Mouse (Mus musculus) T-helper 2 cell (primary cell): ENCODE results near the gene Arhgap4.

Experiments used
- in situ Hi-C: fragments of 300-600 bp; cut with MboI, MseI; formaldehyde crosslinking; loops from one replicate; pipeline ENCODE4 v1.15.1; 2025; ENCODE audit warnings: high pct_unique_total_duplicates

The Arhgap4 gene

DNA sequence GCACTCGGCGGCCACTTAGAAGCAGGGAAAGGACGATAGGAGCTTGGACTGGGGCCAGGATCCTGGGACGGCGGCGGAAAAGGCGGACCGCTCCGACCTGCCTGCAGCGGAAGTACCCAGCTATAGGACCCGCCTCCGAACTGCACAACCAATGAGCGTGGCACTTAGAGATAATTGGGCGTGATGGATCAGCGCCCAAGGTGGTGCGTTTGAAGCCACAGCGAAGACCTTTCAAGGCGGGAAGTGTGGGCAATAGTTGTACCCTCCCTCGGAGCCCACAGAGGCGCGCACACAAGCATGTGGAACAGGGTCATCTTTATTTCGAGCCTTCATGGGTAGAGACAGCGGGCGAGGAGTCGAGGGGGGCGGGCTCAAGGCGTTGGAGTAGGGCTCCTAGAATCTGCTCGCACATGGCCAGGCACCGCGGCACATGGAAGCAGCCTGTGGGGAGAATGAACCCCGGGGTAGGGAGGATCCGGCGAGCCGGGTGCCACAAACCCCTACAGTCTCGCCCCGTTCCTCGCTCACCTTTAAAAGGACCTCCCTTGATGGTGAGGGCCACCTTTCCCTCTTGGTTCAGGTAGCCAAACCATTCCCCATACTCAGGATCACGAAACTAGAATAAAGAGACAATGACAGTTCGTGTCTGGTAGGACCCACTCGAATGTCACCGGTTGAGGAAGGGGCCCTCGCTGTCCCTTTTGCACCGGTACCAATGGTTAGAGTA, at the start of gene Arhgap4, which contains the start of gene Naa10:
TSS of gene Arhgap4 (minus strand) at position 48 of the 727 bp plus-strand sequence.
TSS of gene Naa10 (minus strand) at position 122 of the 727 bp plus-strand sequence.
- in situ Hi-C loops = no loop called here

DNA sequence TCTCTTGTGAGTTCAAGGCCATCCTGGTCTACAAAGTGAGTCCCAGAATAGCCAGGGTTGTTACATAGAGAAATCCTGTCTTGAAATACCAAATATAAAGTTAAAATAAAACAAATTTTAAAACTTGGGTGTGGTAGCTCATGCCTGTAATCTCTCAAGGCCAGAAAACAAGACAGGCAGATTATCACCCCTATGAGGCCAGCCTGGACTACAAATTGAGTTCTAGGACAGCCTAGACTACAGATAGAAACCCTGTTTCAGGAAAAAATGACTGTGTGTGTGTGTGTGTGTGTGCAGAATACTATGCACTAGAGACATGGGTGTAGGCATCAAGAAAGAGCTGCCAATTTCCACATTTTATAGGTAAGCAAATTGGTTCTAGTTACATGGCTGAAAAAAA, 49.1 kb upstream of the Arhgap4 start:
- in situ Hi-C loops = no loop called here

DNA sequence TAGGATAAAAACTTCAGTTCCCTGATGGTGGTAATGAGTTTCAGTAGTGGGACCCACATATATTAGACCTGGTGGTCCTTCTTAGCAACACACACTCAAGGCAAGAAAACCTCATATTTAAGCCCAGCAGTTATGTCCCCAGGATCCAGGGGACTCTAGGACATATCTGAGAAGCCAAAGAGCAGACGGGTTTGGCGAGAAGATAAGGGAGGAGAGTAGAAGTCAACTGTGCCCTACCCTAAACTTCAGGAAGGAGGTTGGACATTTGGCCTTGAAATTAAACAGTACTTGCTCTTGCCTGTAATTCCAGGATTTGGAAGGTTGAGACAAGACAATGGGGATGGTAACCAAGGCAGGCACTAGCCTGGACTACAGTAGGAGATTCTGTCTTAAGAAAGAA, 48.1 kb upstream of the Arhgap4 start:
- in situ Hi-C loops = no loop called here

DNA sequence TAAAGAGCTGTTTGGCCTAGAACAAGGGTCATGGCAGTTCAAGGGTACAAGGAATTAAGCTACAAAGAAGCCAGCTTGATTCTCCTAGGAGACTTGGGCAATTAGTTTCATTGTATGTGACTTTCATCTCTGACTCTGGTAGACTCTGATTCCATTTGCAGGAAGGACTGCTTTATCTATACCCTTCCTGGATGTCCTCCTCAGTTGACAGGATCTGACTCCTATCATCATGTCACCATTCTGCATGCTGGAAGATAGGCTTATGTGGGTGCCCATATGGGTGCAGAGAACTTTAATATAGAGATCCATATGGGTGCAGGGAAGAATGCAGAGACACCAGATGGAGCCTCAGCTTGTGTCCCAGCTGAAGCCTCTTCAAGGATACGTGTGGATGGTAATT, 47.5 kb upstream of the Arhgap4 start:
- in situ Hi-C loops = no loop called here

DNA sequence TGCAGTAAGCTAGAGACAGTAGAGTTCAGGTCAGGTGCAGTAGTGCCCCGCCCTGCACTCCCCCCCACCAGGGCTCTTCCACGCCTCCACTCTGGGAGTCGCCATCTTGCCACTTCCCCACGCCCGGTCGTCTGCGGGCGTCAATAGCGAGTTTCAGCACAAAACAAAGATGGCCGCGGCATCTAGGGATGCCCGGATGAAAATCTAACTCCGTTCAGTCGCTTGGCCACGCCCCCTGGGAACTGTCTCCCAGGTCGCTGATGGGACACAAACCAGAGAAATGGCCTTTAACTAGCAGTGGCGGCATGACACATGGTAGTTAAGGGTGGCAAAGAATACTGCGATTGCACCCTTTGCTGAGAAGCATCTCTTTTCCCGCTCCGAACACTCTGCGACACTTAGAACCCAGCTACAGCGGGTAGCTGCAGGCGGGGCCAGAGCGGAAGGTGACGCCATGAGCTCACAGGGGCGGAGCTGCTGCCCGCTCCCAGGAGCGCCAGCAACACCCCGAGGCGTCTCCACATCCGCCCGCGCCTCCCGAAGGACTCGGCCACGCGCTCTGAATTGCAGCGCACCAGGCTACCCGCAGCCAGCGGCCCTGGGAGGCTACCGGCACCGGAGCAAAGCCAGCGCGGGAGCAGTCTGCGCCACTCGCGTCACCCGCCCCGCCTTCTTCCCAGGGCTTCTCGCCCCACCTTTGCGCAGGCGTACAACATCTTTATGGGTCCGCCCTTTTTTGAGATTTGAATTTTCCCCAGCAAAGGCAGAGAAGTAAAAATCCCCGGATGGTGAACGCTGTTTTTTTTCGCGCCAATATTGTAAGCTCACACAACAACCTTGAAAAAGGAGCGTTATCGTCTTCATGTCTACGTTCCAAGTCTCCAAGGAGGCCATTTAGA, 45.8 kb upstream of the Arhgap4 start:
- in situ Hi-C loops = no loop called here

DNA sequence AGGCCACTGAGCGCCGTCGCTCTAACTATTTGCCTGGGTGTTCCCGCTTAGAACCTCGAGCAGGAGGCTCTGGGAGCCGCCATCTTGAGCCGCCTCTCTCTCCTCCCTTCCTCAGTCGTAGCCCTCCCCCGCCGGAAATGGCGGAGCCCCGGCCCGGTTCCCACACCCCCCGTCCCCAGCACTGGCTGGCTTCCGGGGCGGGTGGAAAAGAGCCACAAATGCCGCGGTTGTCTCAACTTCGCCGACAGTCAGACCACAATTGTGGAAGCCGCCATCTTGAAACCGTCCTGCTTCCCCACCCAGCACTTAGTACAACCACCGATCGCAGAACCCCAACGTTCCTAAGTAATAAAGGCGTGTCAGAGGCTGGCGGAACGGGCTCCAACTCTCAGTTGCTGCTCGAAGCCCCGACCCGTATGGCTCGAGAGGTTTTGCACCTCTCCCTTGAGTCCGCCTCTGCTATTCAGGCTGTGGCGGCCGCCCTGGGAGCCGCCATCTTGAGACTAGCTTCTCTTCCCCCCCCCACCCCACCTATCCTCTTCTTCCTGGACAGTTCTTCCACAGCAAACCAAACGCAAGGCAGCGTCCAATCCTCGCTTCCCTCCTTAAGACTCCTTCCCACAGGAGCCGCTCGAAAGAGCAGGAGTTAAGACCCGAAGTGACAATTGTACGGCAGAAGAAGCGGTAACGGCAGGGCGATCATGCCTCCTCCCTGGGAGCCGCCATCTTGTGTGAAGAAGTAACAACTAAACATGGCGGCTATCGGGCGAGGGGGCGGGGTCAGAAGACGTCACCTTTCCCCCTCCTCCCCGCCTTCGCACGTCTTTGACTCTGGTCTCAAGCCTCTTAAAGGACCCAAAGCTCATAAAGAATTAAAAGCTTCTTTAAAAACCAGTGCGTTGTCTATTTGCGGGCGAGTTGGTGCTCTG, 44.8 kb upstream of the Arhgap4 start, which contains the start of gene Hcfc1:
TSS of gene Hcfc1 (minus strand) at position 110 of the 929 bp plus-strand sequence.
- in situ Hi-C loops = no loop called here

DNA sequence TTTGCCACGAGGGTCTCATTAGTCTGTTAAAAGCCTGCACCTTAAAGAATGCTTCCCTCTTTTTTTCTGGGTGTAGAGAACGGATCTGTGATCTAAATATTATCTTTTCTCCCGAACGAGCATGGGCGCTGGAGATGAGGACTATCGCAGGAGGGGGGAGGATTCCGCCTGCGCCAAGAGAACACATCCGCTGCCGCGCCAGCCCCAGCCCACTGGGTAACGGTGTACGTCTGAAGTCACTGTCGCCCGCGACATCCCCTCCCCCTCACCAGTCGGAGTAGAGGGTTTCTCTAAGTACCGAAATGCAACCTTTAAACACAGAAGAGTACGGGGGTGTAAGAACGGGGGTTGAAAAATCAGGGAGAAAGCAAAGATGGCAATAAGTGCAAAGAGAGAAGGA, 43.6 kb upstream of the Arhgap4 start:
- in situ Hi-C loops = no loop called here

DNA sequence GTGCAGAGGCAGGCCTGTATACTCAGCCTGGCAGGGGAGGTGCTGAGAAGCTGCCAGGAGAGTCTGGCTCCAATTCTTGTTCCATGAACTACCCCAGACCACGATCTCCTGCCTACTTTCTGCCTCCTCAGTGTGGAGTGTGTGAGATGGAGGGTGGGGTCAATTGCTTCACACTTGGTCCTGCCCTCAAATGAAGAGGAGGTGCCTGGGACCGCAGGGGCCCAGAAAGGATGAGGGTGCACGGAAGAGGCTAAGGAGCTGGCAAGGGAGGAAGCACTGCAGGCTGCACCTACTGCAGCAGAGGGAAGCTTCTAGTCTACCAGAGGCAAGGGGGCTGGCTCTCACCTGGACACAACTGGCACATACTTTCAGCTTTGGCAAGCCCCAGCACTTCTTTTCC, 42.7 kb upstream of the Arhgap4 start:
- in situ Hi-C loops = no loop called here

DNA sequence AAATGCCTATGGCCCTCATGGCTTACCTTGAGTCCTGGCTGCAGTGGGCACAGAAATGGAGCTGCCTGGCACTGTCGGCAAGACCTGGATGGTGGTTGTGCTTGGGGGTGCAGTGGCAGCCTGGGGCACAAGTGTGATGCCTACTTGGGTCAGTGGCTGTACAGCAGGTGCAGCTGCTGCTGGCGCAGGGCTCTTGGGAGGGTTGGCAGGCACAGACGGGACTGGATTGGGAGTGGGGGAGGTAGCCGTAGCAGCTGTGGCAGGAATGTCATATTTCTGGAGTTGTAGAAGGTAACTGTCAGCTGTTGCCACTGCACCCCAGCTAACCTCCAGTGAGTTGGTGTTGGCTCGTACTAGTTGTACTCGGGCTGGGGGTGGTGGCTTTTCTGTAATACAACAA, 33.3 kb upstream of the Arhgap4 start:
- in situ Hi-C loops = no loop called here

DNA sequence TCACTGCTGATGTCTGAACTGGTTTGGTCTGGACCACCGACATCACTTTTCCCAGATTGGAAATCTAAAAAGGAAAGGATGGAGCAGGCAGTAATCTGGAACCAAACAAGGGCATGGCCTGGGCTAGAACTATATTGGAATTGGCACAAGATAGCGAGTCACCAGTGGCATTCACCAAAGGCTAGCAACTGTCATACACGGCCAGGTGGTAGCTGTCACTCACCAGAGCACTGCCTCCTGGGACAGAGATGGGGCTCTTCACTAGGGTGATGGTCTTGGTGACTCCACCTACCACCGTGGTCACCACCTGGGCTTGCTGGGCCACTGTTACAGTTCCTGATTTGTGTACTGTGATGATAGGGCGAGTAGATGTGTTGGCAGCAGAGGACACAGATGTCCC, 30.9 kb upstream of the Arhgap4 start:
- in situ Hi-C loops = no loop called here

DNA sequence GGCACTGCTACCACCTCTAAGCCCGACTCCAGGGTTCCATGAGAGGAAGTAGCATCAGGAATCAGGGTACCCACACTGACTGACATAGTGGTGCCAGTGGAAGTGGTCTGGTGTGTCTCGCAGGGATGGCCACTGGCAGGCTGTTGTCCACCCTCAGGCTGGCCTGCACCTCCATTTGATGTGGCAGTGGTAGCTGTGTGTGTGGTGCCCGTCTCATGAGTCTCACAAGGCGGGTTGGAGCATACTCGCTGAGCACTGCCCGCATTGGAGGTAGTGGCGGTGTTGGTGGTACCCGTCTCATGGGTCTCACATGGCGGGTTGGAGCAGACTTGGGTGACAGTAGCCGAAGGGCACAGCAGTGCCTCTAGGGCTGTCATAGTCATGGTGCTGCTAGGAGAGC, 27.7 kb upstream of the Arhgap4 start:
- in situ Hi-C loops = loop anchor here (5.0 kb wide), 1 partner anchor 157 kb away; no protein-coding TSS in a partner anchor

DNA sequence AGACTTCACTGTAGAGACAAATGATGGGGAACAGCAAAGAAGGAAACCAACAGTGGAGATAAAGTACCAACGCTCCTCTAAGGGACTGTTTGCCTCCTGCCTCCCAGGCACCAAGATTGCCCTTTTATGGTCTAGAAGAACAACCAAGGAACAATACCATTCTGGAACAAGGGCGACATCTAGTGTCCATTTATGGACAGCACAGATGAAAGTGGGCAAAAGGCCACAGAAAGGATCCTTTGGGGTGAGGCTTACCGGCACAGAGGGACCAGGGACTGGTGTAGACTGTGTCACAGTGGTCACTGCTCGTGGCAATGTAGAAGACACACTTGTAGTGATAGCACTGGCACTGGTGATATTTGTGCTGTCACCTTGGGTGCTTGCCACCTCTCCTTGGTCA, 27.0 kb upstream of the Arhgap4 start:
- in situ Hi-C loops = loop anchor here (5.0 kb wide), 1 partner anchor 156 kb away; no protein-coding TSS in a partner anchor

DNA sequence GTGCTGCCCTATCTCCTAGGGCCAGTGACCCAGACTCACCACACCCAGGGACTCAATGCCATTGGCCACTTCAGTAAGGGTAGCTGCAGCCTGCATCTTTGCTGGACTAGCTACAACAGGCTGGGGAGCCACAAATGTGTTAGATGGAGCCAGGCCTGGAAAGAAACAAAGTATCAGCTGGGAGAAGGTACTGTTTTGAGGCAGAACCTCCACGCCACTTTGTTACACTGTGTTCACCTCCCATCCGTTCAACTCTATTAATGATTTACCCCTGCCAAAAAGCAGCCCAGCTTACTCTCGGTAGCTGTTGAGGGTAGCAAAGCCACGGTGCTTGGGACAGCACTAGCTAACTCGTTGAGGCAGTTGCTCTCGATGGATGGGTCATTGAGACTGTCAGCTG, 25.2 kb upstream of the Arhgap4 start:
- in situ Hi-C loops = loop anchor here (5.0 kb wide), 1 partner anchor 155 kb away; no protein-coding TSS in a partner anchor

DNA sequence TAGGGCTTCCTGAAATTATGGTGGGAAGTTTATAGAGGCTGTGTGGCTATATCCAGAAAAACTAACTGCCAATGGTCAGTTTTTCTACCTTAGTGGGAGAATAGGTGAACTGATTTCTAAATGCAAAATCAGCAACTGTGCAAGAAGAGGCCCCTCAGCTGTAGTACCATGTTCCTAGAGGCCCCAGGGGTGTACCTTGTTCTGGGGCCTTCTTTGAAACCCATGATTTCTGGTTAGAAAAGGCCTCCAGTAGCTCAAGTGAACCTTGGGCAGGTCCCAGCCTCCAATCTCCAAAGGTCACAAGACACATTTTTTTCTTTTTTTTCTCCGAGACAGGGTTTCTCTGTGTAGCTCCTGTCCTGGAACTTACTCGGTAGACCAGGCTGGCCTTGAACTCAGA, 20.6 kb upstream of the Arhgap4 start:
- in situ Hi-C loops = no loop called here

DNA sequence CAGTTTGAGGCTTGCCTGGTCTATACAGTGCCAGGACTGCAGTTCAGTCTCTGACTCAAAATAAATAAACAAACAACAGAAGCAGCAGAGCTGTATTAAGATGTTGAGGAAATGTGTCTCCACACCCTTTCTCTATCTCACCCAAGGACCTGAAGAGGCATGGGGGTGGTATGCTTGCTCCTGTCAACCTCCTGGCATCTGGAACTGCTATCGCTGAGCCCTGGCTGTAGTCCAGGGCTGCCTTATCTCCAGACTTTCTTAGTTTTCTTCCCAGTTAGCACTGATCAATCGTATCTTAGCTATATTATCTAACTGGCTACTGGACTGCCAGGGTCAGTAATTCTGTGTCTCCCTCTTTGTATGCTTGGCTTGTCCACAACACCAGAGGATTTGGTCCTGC, 20.2 kb upstream of the Arhgap4 start:
- in situ Hi-C loops = no loop called here

DNA sequence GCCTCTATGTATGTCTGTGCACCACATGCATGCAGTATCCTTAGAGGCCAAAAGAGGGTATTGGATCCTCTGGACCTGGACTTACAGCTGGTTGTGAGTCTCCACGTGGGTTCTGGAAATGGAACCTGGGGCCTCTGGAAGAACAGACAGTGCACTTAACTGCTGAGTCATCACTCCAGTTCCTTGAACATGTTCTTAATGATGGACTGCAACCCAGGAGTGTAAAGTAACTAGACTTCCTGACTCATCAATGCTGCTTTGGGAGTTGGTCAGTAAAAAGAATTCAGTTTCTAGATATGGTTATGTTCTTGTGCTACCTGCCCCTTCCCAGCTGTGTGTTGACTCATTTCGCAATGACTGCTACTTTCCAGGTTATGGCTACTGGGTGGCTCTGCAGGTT, 10.2 kb upstream of the Arhgap4 start:
- in situ Hi-C loops = no loop called here

DNA sequence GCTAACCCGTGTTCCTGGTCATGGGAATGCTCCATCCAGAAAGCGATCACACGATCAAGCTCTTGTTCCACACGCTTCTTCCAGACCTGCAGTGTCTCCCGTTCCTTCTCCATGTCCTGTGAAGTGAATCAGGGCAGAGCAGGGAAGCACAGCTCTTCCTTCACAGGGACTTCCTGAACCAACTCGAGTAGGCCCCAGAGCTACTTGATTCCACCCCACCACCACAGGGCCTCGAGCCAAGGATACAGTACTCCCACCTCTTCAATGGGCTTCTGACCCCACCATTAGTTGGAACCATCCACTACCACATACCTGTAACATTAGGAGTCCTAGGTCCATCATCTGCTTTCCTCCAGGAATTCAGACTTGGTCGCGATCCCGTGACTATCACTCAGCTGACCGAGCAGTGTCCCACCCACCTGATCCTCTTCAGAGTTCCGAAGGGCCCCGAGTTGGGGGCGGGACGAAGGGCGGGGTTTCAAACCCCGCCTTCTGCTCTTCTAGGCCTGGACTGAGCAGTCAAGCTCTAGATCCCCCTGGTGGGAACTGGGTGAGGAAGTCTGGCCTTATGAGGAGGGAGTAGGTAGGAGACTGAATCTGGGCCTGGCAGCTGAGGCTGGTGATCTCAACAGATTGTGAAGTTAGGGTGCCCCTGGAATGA, 8.9 kb upstream of the Arhgap4 start, which contains the start of gene Renbp:
TSS of gene Renbp (minus strand) at position 449 of the 661 bp plus-strand sequence.
- in situ Hi-C loops = no loop called here

DNA sequence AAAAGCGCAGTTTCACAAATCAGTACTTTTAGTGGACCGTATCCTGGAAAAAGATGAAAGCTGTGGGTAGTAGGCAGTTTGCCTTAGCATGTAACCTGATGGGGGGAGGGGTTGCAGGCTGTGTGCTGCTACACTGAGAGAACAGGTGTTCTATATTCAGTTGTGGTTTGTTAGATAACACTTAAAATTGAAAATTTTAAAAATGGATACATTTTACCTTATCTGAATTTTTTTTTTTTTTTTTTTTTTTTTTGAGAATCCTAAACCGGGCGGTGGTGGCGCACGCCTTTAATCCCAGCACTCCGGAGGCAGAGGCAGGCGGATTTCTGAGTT, 846 bp upstream of the Arhgap4 start:
- in situ Hi-C loops = no loop called here

DNA sequence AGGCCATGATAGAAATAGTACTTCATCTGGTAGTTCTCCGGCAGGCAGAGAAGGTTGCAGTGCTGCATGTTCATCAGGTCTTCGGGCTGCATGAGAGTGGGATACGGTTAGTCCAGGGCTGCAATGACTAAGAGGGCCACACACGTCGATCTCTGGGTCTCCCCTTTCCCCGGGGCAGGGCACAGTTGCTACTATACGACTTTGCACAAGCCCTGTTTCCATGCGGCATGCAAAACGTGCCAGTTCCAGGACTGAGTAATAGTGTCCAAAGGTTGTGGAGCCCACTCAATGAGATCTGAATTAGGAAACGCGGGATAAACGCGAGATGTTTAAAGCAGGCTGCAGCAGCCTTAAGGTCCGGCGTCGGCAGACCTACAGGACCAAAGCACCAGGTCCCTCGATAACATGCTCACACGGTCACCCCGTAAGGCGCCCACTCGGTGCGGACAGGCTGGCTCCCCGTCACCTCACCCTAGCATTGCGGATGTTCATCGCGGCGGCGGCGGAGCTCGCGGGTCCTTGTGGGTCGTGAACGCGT, 316 bp downstream of the Arhgap4 start:
- in situ Hi-C loops = no loop called here

DNA sequence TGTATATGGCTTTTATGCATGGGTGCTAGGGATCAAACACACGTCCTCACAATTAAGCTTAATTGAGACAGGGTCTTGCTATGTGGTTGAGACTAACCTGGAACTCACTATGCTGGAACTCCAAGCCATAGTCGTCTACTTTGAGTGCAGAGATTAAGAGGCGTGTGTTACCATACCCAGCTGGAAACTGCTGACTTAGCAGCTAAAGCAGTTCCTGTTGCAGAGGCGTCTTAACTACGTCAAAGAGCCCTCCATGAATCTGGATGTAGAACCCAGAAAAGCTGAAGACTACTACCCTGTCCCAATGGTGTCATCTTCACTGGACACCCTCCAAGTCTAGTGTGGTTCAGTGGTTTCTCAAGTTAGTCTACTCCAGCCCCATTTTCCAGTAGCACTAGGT, 3.0 kb downstream of the Arhgap4 start:
- in situ Hi-C loops = no loop called here

DNA sequence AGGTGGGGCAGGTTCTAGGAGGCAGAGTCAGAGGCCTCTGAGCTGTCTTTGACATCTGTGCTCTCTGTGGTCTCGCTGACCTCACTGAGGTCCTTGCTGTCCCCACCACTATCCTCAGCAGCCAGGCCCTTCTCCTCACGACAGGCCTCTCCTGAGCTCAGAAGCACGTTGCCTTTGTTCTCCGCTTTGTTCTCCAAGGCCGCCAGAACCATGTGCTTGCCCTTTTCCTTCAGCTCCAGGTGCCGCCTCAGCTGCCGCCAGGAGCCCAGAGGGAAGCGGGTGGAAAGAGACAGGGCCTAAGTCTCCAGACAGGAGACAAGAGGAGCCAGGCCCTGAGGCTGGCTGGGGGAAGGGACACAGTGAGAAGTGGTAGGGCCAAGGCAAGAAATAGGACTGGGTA, 4.7 kb downstream of the Arhgap4 start:
- in situ Hi-C loops = no loop called here
